Mouse (Mus musculus) intestine, embryonic 15.5 days (tissue): ENCODE measurements around the gene Pdcd1lg2. TPM values are rescaled to one million over a fixed set of nuclear protein-coding genes. Genes with fewer than 3 reads are reported as not detected.

Experiments
- ATAC-seq: fragments of 200-750 bp; cut with Nextera tagmentation; 2 replicates; pipeline ENCODE4 v1.8.0; 2017; ENCODE audit warnings: moderate TSS enrichment, moderate library complexity
- H3K27ac ChIP-seq: fragments of 300-500 bp; sonication (generic); 2 replicates; pipeline ENCODE4 v1.5.1; 2015; ENCODE audit warnings: mild to moderate bottlenecking, inconsistent platforms
- H3K27me3 ChIP-seq: fragments of 300-500 bp; sonication (generic); replicated peaks from 2 replicates; pipeline ENCODE4 v1.6.1; 2015; ENCODE audit warnings: inconsistent platforms
- H3K36me3 ChIP-seq: fragments of 300-500 bp; sonication (generic); 2 replicates; pipeline ENCODE4 v1.6.1; 2015; ENCODE audit warnings: inconsistent platforms
- H3K4me1 ChIP-seq: fragments of 300-500 bp; sonication (generic); replicated peaks from 2 replicates; pipeline ENCODE4 v1.6.1; 2015; ENCODE audit warnings: inconsistent platforms
- H3K4me2 ChIP-seq: fragments of 300-500 bp; sonication (generic); replicated peaks from 2 replicates; pipeline ENCODE4 v1.6.1; 2015; ENCODE audit warnings: mild to moderate bottlenecking, inconsistent platforms
- H3K4me3 ChIP-seq: fragments of 300-500 bp; sonication (generic); replicated peaks from 2 replicates; pipeline ENCODE4 v1.5.1; 2015; ENCODE audit warnings: inconsistent platforms
- H3K9ac ChIP-seq: fragments of 300-500 bp; sonication (generic); 2 replicates; pipeline ENCODE4 v1.6.1; 2015; ENCODE audit warnings: inconsistent platforms
- H3K9me3 ChIP-seq: fragments of 300-500 bp; sonication (generic); 2 replicates; pipeline ENCODE4 v1.6.1; 2016; ENCODE audit warnings: inconsistent platforms
- WGBS: fragments of 180-500 bp; shearing (Covaris S2); methylation state at CpG from one replicate; pipeline ENCODE4 v1.1.7; 2015; 5-methylcytosine and 5-hydroxymethylcytosine counted together
- polyA plus RNA-seq: library from polyadenylated mRNA; unstranded; fragments of >200 nt; fragmentation: Nextera tagmentation; extraction: Ambion mirVana; gene quantifications from 2 replicates; pipeline ENCODE4 v1.2.1, GENCODE M21; 2015

Gene Pdcd1lg2
- polyA plus RNA-seq, 1 experiment from 2014 or later = not detected

DNA sequence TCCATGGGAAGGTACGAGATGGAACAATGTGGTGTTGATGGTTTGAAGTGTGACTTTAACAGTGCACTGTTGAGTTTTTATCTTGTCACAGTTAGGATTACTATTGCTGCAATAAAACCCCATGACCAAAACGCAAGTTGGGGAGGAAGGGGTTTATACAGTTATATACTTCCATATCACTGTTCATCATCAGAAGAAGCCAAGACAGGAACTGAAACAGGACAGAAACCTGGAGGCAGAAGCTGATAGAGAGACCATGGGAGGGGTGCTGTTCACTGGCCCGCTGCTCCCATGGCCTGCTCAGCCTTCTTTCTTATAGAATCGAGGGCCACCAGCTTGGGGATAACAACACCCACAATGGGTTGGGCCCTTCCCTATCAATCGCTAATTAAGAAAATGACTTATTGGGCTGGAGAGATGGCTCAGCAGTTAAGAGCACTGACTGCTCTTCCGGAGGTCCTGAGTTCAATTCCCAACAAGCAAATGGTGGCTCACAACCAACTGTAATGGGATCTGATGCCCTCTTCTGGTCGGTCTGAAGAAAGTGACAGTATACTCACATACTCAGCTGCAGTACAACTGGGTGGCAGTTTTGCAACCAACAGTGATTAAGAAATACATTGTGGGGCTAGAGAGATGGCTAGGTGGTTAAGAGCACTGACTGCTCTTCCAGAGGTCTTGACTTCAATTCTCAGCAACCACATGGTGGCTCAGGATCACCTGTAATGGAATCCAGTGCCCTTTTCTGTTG, 53.1 kb downstream of the Pdcd1lg2 start:
- Histone ChIP-seq H3K4me1 (0 out of 2 replicates have a peak, but pooled peaks cover 5% of the 10 kb centered on the region), H3K36me3 (no peaks in the 10 kb centered on the region), H3K9ac (no peak overlapping the region), H3K4me3 (no peak overlapping the region), H3K9me3 (no peaks in the 10 kb centered on the region), H3K4me2 (no peak overlapping the region), H3K27ac (no peak overlapping the region), H3K27me3 (no peaks in the 10 kb centered on the region)
- no peak for ATAC-seq
- 95% methylated on average over 7 of the region's 7 CpGs for whole genome bisulfite sequencing

DNA sequence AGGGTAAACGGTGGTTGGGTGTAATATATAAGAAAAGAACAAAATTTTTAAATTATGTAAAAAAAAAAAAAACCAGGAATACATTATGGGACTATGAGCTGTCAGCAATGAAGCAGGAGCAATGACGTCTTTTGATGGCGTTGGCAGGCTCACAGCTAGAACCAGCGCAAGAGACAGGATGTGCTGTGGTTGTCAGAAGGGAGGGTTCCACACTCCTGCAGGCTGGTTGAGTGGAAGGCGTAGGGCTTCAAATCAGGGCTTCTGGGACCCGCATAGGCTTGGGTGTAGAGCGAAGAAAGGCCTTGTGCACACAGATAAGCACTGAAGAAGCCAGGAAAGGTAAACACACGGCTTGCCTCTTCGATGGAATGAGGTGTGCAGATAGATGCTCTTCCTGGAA, 56.1 kb downstream of the Pdcd1lg2 start:
- no peak for ATAC-seq
- 68% methylated on average over 9 of the region's 9 CpGs for WGBS

DNA sequence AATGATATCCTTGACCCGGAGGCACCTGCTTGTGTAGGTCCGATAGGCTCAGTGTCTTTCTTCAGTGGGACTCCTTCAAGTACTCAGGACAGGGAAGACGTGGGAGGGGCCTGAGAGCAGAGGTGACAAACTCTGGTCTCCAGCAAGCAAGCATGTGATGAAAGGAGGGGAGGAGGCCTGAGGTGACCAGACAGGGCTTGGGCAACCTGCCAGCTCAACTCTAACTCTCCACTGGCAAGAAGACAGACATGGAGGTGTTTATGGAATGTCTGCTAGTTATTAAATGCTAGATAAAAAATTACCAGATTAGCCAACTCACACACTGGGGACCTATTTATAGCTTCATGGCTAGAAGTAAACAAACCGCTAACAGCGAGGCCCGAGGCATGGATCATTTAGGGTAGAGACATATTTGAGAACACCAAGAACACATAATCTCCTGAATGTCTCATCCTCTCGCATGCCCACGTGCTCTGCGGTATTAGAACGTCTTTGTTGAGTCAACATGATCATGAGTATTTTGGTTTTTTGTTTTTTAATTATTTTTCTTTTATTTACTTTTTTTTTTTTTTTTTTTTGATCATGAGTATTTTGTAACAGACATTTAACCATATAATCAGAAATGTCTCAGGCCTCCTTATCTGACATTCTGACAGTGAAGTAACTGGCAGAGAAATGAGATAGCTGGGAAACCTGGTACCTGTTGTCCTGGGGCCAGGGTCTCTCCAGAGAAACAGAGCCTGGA, 58.4 kb downstream of the Pdcd1lg2 start:
- no peak overlapping the region for H3K4me2 ChIP-seq
- peaks cover 13% of the 10 kb centered on the region; the same call in 1 of the 2 replicates for H3K4me1 ChIP-seq
- H3K4me3 ChIP-seq = no peak overlapping the region
- WGBS = 55% methylated on average over 10 of the region's 10 CpGs
- H3K9ac ChIP-seq = no peak overlapping the region
- H3K27ac ChIP-seq = 0 out of 2 replicates have a peak overlapping the region, but pooled peaks have one; percentile 34
- peak; percentile 35; the same call in 1 of the 2 replicates for ATAC-seq
- H3K27me3 ChIP-seq = no peaks in the 10 kb centered on the region
- no peaks in the 10 kb centered on the region for H3K36me3 ChIP-seq
- H3K9me3 ChIP-seq = no peaks in the 10 kb centered on the region

More for the DNA sequence above, 56.1 kb downstream of the Pdcd1lg2 start:
- Histone ChIP-seq H3K36me3 (no peaks in the 10 kb centered on the region), H3K4me3 (no peak overlapping the region), H3K27me3 (no peaks in the 10 kb centered on the region), H3K27ac (no peak overlapping the region), H3K4me2 (no peak overlapping the region), H3K4me1 (peaks cover 13% of the 10 kb centered on the region; the same call in 1 of the 2 replicates), H3K9ac (no peak overlapping the region), H3K9me3 (no peaks in the 10 kb centered on the region)

DNA sequence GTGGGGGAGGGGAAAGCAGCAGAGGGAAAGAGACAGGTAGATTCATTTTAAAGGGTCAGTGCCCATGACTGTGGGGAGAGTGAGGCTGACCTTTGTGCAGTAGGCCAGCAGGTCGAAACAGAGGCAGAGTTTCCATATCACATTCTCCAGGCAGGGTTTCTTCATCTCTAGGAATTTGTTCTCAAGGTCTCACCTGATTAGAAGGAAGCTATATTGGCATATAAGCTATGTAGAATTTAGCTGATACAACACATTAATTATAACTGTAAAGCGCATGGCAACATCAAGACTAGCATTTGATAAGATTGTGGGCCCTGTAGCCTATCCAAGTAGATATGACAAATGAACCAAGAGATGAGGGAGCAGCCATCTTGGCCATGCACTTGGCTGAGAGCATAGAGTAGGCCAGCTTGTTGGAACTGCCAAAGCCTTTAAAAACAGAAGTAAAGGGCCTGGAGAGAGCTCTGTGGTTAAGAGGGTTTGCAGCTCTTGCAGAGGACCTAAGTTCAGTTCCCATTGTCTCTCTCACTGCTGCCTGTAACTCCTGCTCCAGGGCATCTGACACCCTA, 59.1 kb downstream of the Pdcd1lg2 start:
- H3K4me2 ChIP-seq = no peak overlapping the region
- peaks cover 13% of the 10 kb centered on the region; the same call in 1 of the 2 replicates for H3K4me1 ChIP-seq
- no peak overlapping the region for H3K4me3 ChIP-seq
- no peaks in the 10 kb centered on the region for H3K27me3 ChIP-seq
- no peak overlapping the region for H3K9ac ChIP-seq
- H3K9me3 ChIP-seq = no peaks in the 10 kb centered on the region
- peak; percentile 6; the same call in 1 of the 2 replicates for ATAC-seq
- H3K36me3 ChIP-seq = no peaks in the 10 kb centered on the region
- peak overlapping the region; percentile 34; the same call in 1 of the 2 replicates for H3K27ac ChIP-seq
- WGBS = 82% methylated on average over 2 of the region's 2 CpGs

DNA sequence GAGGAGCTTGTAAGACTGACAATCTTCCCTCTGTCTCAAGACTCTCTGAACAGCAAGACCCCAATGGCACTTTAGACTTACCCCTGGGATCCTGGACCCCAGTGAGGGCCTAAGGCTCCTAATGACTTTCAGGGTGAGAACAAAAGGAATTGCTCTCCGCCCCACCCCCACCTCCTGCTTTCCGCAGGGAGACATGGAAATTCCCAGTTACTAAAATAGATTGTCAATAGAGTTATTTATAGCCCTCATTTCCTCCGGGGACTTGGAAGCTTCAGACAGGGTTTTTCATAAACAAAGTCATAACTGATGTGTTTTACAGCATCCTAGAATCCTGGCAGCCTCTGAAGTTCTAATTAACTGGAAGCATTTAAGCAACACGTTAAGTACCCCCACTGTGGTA, 59.9 kb downstream of the Pdcd1lg2 start:
- H3K27me3 ChIP-seq = no peaks in the 10 kb centered on the region
- H3K9ac ChIP-seq = no peak overlapping the region
- no peak overlapping the region for H3K4me2 ChIP-seq
- no peak overlapping the region for H3K4me3 ChIP-seq
- 21% methylated on average over 4 of the region's 4 CpGs for WGBS
- no peak for ATAC-seq
- no peaks in the 10 kb centered on the region for H3K9me3 ChIP-seq
- peak overlapping the region; percentile 37; the same call in 1 of the 2 replicates for H3K27ac ChIP-seq
- peaks cover 13% of the 10 kb centered on the region; the same call in 1 of the 2 replicates for H3K4me1 ChIP-seq
- no peaks in the 10 kb centered on the region for H3K36me3 ChIP-seq

DNA sequence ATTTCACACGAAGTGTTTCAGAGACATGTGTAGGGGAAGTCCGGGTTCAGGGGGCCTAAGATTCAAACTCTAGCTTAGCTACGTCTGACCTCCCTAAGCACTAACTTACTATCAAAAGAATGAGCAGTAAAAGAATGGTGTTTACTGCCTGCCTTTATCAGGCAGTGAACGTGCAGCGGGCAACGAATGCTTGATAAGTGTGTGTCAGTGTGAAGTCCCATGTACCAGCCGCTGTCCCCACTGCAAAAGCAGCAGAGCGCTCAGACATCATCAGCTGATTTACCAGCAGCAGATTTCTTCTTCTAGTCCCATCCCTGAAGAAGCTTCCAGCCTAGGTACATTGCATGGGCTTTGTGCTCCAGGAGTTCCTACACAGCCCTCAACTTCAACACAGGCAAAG, 61.7 kb downstream of the Pdcd1lg2 start:
- H3K9me3 ChIP-seq = no peaks in the 10 kb centered on the region
- ATAC-seq = peak; percentile 46
- no peaks in the 10 kb centered on the region for H3K36me3 ChIP-seq
- no peaks in the 10 kb centered on the region for H3K27me3 ChIP-seq
- peak overlapping the region; percentile 29 for H3K27ac ChIP-seq
- WGBS = 61% methylated on average over 8 of the region's 8 CpGs
- no peak overlapping the region for H3K4me2 ChIP-seq
- no peak overlapping the region for H3K4me3 ChIP-seq
- no peak overlapping the region for H3K9ac ChIP-seq
- peaks cover 8% of the 10 kb centered on the region; the same call in 1 of the 2 replicates for H3K4me1 ChIP-seq

- whole genome bisulfite sequencing = 69% methylated on average over 5 of the region's 5 CpGs
- Histone ChIP-seq H3K4me1 (peaks cover 8% of the 10 kb centered on the region; the same call in 1 of the 2 replicates), H3K4me2 (no peak overlapping the region), H3K9ac (no peak overlapping the region), H3K36me3 (no peaks in the 10 kb centered on the region), H3K4me3 (no peak overlapping the region), H3K9me3 (no peaks in the 10 kb centered on the region), H3K27me3 (no peaks in the 10 kb centered on the region), H3K27ac (peak overlapping the region; percentile 29; the same call in 1 of the 2 replicates)
- no peak for ATAC-seq
Measured at GRCm38 (mm10) chr19:29472946-29473345, 62.2 kb downstream of the Pdcd1lg2 start.

DNA sequence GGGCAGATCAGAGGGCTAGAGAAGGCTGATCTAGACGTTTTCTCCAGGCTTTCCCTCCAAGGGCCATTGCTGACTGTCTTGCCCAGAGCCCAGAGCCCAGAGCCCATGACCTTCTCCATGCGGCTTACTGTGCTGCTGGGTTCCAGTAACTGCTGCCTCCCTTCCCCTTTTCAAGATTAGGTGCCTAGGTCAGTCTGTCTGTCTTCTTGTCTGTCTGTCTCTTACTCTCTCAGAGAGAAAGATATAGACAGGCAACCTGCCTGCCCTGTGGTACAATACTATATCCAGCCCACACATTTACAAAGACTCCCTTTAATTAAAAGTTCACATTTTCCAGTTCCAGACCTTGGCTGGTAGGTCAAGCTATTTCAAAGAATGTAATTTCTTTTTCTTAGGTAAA, 64.1 kb downstream of the Pdcd1lg2 start:
- no peak overlapping the region for H3K4me3 ChIP-seq
- ATAC-seq = peak; percentile 22
- H3K9me3 ChIP-seq = no peaks in the 10 kb centered on the region
- H3K4me1 ChIP-seq = peaks cover 8% of the 10 kb centered on the region; the same call in 1 of the 2 replicates
- H3K27me3 ChIP-seq = no peaks in the 10 kb centered on the region
- no peak overlapping the region for H3K9ac ChIP-seq
- H3K36me3 ChIP-seq = no peaks in the 10 kb centered on the region
- WGBS = 43% methylated on average over 2 of the region's 2 CpGs
- H3K27ac ChIP-seq = peak overlapping the region; percentile 13; the same call in 1 of the 2 replicates
- no peak overlapping the region for H3K4me2 ChIP-seq

DNA sequence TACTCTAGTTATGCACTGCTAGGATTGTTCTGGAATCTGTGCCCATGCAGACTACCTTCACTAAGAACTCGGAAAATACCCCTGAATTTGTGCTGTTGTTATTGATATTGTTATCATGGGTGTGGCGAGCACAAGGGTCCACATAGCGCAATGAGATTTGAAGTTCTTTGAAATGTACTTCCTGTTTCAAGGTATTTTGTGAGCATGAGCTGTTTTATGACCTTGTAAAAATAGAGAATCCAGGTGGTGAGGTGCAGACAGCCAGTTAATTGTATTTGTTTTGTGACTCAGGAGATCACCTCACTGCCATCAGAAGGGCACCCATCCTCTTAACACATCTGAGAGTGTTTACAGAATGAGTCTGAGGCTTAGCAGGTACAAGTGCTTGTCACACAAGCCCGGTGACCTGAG, 64.5 kb downstream of the Pdcd1lg2 start:
- no peak overlapping the region for H3K4me2 ChIP-seq
- ATAC-seq = peak; percentile 86
- peaks cover 8% of the 10 kb centered on the region; the same call in 1 of the 2 replicates for H3K4me1 ChIP-seq
- H3K27me3 ChIP-seq = no peaks in the 10 kb centered on the region
- peak overlapping the region; percentile 49 for H3K27ac ChIP-seq
- no peak overlapping the region for H3K9ac ChIP-seq
- no peaks in the 10 kb centered on the region for H3K36me3 ChIP-seq
- no peaks in the 10 kb centered on the region for H3K9me3 ChIP-seq
- 48% methylated on average over 4 of the region's 4 CpGs for WGBS
- H3K4me3 ChIP-seq = no peak overlapping the region

- Histone ChIP-seq H3K36me3 (no peaks in the 10 kb centered on the region), H3K9me3 (no peaks in the 10 kb centered on the region), H3K9ac (no peak overlapping the region), H3K4me1 (no peaks in the 10 kb centered on the region), H3K27me3 (no peaks in the 10 kb centered on the region), H3K4me3 (no peak overlapping the region), H3K27ac (no peak overlapping the region), H3K4me2 (no peak overlapping the region)
- ATAC-seq = no peak
- 7% methylated on average over 4 of the region's 4 CpGs for WGBS
Measured at GRCm38 (mm10) chr19:29478598-29478997, 67.9 kb downstream of the Pdcd1lg2 start.

- Histone ChIP-seq H3K4me3 (no peak overlapping the region), H3K36me3 (no peaks in the 10 kb centered on the region)
- no peak for ATAC-seq
Measured at GRCm38 (mm10) chr19:29481578-29481977, 70.9 kb downstream of the Pdcd1lg2 start.

DNA sequence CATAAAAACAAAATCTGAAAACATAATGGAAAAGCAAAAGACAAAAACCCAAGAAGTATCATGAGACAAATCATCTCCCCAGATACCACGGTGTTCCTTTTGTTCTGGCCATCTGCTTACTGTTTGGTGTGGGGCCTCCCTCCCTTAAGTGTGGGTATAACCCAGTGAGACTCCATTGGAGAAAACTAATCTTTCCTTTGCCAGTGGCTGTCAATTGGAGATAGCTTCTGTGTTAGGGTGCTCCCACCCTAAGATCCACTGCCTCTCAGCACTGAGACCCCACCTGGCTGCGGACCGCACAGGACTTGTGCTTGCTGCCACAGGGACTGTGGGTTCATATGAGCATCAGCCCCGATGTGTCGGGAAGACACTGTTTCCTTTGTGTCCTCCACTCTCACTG, 71.4 kb downstream of the Pdcd1lg2 start:
- 77% methylated on average over 5 of the region's 5 CpGs for WGBS
- no peak overlapping the region for H3K27ac ChIP-seq
- H3K4me2 ChIP-seq = no peak overlapping the region
- H3K4me3 ChIP-seq = no peak overlapping the region
- H3K27me3 ChIP-seq = no peaks in the 10 kb centered on the region
- ATAC-seq = no peak
- no peaks in the 10 kb centered on the region for H3K4me1 ChIP-seq
- H3K36me3 ChIP-seq = no peaks in the 10 kb centered on the region
- H3K9ac ChIP-seq = no peak overlapping the region
- no peaks in the 10 kb centered on the region for H3K9me3 ChIP-seq

More at GRCm38 (mm10) chr19:29481578-29481977, 70.9 kb downstream of the Pdcd1lg2 start:
- Histone ChIP-seq H3K4me2 (no peak overlapping the region), H3K9me3 (no peaks in the 10 kb centered on the region), H3K27me3 (no peaks in the 10 kb centered on the region), H3K4me1 (no peaks in the 10 kb centered on the region), H3K9ac (no peak overlapping the region), H3K27ac (no peak overlapping the region)
- 73% methylated on average over 6 of the region's 6 CpGs for WGBS
